Mouse (Mus musculus): ENCODE measurements at regions not wholly inside any gene's neighbourhood (a gene's known extent, or its start where the extent isn't known, plus 50 kb on each side); places are given as distances from the start of the nearest gene placed in this dataset.

DNA sequence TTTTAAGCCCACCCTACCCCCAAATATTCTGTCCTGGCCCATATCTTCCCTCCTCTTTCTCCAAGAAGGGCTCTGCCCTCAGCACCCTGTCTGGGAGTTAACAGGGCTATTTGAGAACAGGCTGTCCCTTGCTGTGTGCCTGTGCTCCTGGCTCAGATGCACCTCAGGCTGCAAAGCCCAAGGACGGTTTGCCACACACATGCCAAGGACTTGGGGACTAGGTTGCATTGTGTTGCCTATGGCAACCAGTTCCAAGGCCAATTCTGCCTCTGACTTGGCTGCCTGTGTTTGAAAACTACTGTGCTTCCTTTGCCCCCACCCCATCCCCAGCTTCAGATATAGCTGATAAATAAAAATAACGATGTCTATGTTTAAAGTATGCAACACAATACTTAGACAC, 227.1 kb upstream of the Podxl start:
- Histone ChIP-seq H3K36me3 (replicated peaks) (no peaks in the 10 kb centered on the region), H3K9me3 (no peaks in the 10 kb centered on the region), H3K27me3 (replicated peaks; ENCODE audit: low read depth, poor library complexity, severe bottlenecking) (no peaks in the 10 kb centered on the region), H3K4me1 (no peaks in the 10 kb centered on the region), H3K4me3 (no peak overlapping the region), H3K27ac (replicated peaks) (no peak overlapping the region)
- no peak for DNase-seq (ENCODE audit: low spot score)
- WGBS, result 79% methylated on average over 2 of the region's 2 CpGs

DNA sequence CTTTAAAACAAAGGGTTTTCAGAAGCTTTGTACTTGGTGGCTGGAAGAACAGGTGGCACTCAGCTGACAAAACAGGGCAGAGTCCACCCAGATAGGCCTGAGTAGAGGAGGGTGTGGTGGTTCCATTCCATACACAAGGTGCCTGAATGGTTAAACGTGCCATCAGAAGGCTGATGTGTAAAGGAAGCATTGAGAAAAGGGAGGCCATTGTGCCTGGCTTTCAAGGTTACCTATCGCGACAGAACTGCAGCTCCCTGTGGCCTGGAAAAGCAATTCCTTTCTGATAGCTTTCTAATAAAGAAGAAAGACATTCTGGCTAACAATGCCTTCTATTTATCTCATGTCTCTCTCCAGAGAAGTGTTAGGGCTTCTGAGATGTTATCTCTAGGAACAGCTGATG, 213.1 kb upstream of the Podxl start:
- Histone ChIP-seq H3K27me3 (replicated peaks; ENCODE audit: low read depth, poor library complexity, severe bottlenecking) (no peaks in the 10 kb centered on the region), H3K36me3 (replicated peaks) (no peaks in the 10 kb centered on the region), H3K4me3 (no peak overlapping the region), H3K27ac (replicated peaks) (no peak overlapping the region), H3K9me3 (no peaks in the 10 kb centered on the region), H3K4me1 (no peaks in the 10 kb centered on the region)
- 66% methylated on average over 3 of the region's 3 CpGs for WGBS
- DNase-seq (ENCODE audit: low spot score), result no peak

DNA sequence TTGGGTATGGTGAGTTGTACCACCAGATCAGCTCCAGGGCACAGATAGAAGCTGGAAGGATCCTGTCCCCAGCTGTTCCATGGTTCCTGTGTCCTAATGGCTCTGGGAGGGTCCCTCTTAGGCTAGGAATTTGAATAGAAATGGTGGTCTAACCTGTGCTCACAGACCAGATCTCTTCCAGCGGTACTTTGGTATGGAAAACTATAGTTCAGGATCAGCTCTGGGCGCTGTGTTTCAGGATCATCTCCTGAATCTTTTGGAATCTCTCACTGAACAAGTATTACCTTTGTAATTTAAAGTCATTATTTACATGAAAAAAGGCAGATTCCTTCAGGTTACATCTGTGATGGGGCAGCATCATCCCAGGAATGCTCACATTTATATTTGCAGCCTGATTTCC, 208.1 kb upstream of the Podxl start:
- Histone ChIP-seq H3K4me3 (no peak overlapping the region), H3K27ac (replicated peaks) (no peak overlapping the region), H3K4me1 (no peaks in the 10 kb centered on the region), H3K9me3 (no peaks in the 10 kb centered on the region), H3K27me3 (replicated peaks; ENCODE audit: low read depth, poor library complexity, severe bottlenecking) (no peaks in the 10 kb centered on the region), H3K36me3 (replicated peaks) (no peaks in the 10 kb centered on the region)
- WGBS, result 90% methylated on average over 2 of the region's 2 CpGs
- no peak for DNase-seq (ENCODE audit: low spot score)

DNA sequence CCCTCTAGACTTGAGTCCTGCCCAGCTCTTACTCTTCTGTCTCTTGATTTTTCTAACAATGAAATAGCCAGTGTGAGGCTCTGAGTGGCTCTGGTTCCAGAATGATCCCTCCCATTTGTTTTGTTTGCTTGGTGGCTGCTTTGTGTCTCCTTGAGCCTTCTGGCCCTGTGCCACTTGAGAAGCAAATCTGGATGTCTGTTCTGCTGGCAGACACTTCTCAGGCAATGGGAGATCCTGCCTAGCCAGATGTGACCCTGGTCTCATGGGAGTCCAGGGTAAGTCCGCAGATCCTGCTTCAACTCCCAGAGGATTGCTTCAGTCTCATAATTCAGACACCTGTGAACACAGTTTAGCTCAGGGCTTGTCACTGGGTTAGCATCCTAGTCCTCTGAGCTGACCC, 181.8 kb upstream of the Podxl start:
- DNase-seq (ENCODE audit: low spot score), result no peak
- Histone ChIP-seq H3K9me3 (no peaks in the 10 kb centered on the region), H3K4me3 (no peak overlapping the region), H3K36me3 (replicated peaks) (no peaks in the 10 kb centered on the region), H3K27me3 (replicated peaks; ENCODE audit: low read depth, poor library complexity, severe bottlenecking) (no peaks in the 10 kb centered on the region), H3K4me1 (0 out of 2 replicates have a peak, but pooled peaks cover 3% of the 10 kb centered on the region), H3K27ac (replicated peaks) (no peak overlapping the region)
- 82% methylated on average over 1 of the region's 1 CpGs for WGBS

DNA sequence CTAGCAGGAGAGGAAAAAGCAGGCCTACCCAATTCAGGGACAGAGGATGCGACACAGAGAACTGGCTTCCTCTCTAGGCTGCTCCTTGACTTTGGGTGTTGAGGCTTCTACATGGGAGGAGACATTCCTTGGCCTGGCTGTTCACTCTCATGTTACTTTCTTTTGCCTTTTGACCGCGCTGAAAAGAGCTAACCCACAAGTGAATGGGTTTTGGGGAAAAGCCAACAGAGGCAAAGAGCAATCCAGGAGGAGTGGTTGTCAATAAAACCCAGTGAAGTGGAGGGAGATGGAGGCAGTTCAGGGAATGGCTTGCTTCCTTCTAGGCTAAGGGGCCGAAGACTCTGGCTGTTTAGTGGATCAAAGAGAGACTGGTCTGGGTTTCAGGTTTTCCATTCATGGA, 167.6 kb upstream of the Podxl start:
- H3K27ac ChIP-seq (replicated peaks), result no peak overlapping the region
- DNase-seq (ENCODE audit: low spot score), result no peak
- H3K9me3 ChIP-seq, result no peaks in the 10 kb centered on the region
- H3K4me3 ChIP-seq, result no peak overlapping the region
- 87% methylated on average over 4 of the region's 4 CpGs for WGBS
- no peaks in the 10 kb centered on the region for H3K36me3 ChIP-seq (replicated peaks)
- H3K4me1 ChIP-seq, result no peaks in the 10 kb centered on the region
- no peaks in the 10 kb centered on the region for H3K27me3 ChIP-seq (replicated peaks; ENCODE audit: low read depth, poor library complexity, severe bottlenecking)

DNA sequence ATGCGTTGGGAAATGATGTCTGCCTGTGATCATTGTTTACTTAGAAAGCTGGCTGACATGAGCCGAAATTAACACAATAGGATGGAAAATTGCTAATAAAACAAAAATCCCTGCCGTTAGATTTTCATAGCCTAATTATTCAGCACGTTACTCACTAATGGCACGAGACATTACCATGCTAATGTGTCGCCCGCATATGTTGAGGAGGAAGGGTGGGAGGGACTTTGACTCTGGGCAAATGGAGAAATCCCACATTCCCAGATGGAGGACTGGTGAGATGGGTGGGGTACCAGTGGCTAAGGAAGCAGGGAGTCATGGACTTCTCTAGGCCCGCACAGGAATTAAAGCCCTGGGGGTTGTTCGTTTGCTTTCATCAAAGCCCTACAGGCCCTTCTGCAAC, 155.8 kb upstream of the Podxl start:
- WGBS, result 81% methylated on average over 9 of the region's 9 CpGs
- Histone ChIP-seq H3K27me3 (replicated peaks; ENCODE audit: low read depth, poor library complexity, severe bottlenecking) (no peaks in the 10 kb centered on the region), H3K4me3 (no peak overlapping the region), H3K4me1 (no peaks in the 10 kb centered on the region), H3K27ac (replicated peaks) (no peak overlapping the region), H3K36me3 (replicated peaks) (no peaks in the 10 kb centered on the region), H3K9me3 (no peaks in the 10 kb centered on the region)
- DNase-seq (ENCODE audit: low spot score), result no peak

DNA sequence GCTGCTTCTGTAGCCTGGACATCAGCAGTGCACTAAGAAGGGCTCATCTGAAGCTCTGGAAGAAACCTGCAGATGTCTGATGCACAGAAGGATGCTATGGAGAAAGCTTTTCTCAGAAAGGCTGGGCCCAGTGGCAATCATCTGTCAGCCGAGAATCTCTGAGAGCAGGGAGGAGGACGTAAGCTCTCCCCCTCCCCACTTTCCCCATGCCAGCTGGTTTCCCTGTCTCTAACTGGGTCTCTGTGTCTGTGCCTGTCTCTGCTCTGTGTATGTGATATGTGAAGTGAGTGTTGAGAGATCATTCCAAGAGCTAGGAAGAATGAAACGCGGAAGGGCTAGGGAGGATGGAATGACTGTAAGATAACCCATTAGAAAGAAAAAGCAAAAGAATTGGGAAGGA, 155.1 kb upstream of the Podxl start:
- H3K4me3 ChIP-seq, result no peak overlapping the region
- WGBS, result 81% methylated on average over 4 of the region's 4 CpGs
- no peaks in the 10 kb centered on the region for H3K36me3 ChIP-seq (replicated peaks)
- DNase-seq (ENCODE audit: low spot score), result no peak
- H3K9me3 ChIP-seq, result no peaks in the 10 kb centered on the region
- no peak overlapping the region for H3K27ac ChIP-seq (replicated peaks)
- H3K4me1 ChIP-seq, result no peaks in the 10 kb centered on the region
- no peaks in the 10 kb centered on the region for H3K27me3 ChIP-seq (replicated peaks; ENCODE audit: low read depth, poor library complexity, severe bottlenecking)

DNA sequence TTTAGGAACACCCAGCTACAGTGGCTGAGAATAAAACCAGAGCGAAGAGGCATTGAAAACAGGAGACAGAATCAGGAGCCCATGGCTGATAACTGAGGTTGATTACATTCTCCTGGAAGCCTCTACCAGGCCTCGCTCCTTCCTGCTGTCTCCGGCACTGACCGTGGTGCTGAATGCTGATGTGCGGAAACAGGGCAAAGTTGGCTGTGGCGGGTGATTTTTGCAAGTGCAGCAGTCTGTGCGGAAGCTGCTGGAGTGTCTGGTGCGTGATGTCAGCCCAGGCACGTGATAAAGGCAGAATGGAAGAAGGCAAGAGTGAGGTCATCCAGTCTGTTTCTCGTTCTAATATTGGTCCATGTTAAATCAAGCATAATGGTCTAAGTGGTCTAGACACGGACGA, 153.8 kb upstream of the Podxl start:
- WGBS, result 28% methylated on average over 12 of the region's 12 CpGs
- no peak overlapping the region for H3K27ac ChIP-seq (replicated peaks)

DNA sequence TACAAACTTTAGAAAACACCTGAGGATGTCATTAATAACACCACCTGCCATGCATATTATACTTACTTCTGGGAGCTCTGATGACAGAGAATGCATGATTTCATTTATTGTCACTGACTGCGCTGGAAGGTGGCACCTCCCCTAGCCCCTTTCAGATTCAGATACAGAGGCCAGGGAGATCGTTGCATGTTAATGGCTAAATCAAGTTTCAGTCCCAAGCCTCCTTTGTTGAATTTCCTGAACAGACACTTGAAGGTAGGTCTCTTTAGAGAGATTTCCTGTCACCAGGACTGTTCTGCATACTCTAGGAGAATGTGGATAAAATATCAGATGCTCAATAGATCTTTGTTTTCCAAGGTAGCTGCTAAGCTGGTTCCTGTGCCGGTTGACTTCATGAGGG, 143.5 kb upstream of the Podxl start:
- no peak overlapping the region for H3K27ac ChIP-seq (replicated peaks)
- peaks cover 6% of the 10 kb centered on the region for H3K4me1 ChIP-seq
- 0 out of 2 replicates have a peak, but pooled peaks cover 4% of the 10 kb centered on the region for H3K27me3 ChIP-seq (replicated peaks; ENCODE audit: low read depth, poor library complexity, severe bottlenecking)
- no peaks in the 10 kb centered on the region for H3K36me3 ChIP-seq (replicated peaks)
- no peak for DNase-seq (ENCODE audit: low spot score)
- H3K4me3 ChIP-seq, result no peak overlapping the region
- whole genome bisulfite sequencing, result 73% methylated on average over 3 of the region's 3 CpGs
- no peaks in the 10 kb centered on the region for H3K9me3 ChIP-seq

More for the DNA sequence above, 153.8 kb upstream of the Podxl start:
- H3K27me3 ChIP-seq (replicated peaks; ENCODE audit: low read depth, poor library complexity, severe bottlenecking), result no peaks in the 10 kb centered on the region
- peak; percentile 79 for DNase-seq (ENCODE audit: low spot score)
- H3K4me1 ChIP-seq, result no peaks in the 10 kb centered on the region
- H3K4me3 ChIP-seq, result no peak overlapping the region
- no peaks in the 10 kb centered on the region for H3K9me3 ChIP-seq
- H3K36me3 ChIP-seq (replicated peaks), result no peaks in the 10 kb centered on the region

DNA sequence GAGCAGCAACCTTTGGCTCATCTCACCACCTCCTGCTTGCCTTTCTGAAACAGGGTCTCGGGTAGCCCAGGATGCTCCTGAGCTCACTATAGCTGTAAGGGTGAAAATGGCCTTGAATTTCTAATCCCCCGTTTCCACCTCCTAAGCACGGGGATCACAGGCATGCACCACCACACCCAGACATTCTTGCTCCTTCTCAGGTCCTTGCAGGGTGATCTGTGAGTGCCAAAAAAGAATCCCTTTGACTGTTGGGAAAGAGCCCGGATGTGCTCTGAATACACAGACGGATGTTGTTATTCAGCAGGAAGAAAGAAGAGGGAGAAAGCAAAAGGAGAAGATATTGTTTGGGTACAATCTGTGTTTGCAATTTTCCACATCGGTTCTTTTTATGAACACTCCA, 140.4 kb upstream of the Podxl start:
- H3K4me3 ChIP-seq, result no peak overlapping the region
- H3K36me3 ChIP-seq (replicated peaks), result no peaks in the 10 kb centered on the region
- DNase-seq (ENCODE audit: low spot score), result no peak
- H3K9me3 ChIP-seq, result no peaks in the 10 kb centered on the region
- no peak overlapping the region for H3K27ac ChIP-seq (replicated peaks)
- 82% methylated on average over 6 of the region's 6 CpGs for WGBS
- 0 out of 2 replicates have a peak, but pooled peaks cover 4% of the 10 kb centered on the region for H3K27me3 ChIP-seq (replicated peaks; ENCODE audit: low read depth, poor library complexity, severe bottlenecking)
- H3K4me1 ChIP-seq, result peaks cover 6% of the 10 kb centered on the region

DNA sequence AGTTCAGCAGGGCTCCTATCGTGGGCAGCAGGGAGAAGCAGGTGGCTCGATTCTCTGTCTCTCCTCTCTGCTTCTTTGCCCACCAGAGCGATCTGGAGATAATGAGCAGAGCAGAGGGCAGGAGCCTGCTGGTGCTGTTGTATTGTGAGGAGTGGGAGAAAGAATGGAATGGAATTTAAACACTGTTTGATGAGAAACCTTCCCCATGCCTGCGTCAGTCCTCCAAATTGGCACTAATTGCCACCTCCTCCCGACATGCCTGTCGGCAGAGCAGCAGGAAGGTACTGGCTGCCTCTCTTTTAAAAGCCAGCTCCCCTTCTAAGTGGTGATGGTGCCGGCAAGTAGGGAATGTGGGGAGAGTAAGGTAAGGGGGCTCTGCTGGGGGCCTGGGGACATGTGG, 139.2 kb upstream of the Podxl start:
- Histone ChIP-seq H3K9me3 (no peaks in the 10 kb centered on the region), H3K4me1 (peaks cover 6% of the 10 kb centered on the region), H3K27ac (replicated peaks) (no peak overlapping the region), H3K4me3 (no peak overlapping the region), H3K36me3 (replicated peaks) (no peaks in the 10 kb centered on the region), H3K27me3 (replicated peaks; ENCODE audit: low read depth, poor library complexity, severe bottlenecking) (0 out of 2 replicates have a peak, but pooled peaks cover 4% of the 10 kb centered on the region)
- DNase-seq (ENCODE audit: low spot score), result no peak
- 24% methylated on average over 7 of the region's 7 CpGs for WGBS

DNA sequence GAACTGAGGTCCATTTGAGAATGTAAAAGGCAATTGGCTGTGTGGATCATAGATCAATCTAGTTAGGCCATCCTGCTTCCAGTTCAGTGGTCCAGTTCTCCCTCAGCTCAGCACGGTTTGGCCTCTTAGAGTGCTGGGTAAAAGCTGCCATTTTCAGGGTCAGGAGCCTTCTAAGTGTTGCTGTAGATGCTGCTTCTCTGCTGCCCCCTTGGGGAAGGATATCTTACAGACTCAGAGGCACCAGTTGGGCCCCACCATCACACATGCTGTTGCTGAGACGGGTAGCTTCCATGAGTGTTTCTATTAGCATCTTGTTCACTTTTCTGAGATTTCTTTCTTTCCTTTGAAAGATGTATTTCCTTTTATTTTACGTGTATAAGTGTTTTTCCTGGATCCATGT, 132.1 kb upstream of the Podxl start:
- Histone ChIP-seq H3K27ac (replicated peaks) (no peak overlapping the region), H3K4me1 (no peaks in the 10 kb centered on the region), H3K4me3 (no peak overlapping the region), H3K27me3 (replicated peaks; ENCODE audit: low read depth, poor library complexity, severe bottlenecking) (no peaks in the 10 kb centered on the region), H3K9me3 (no peaks in the 10 kb centered on the region), H3K36me3 (replicated peaks) (no peaks in the 10 kb centered on the region)
- DNase-seq (ENCODE audit: low spot score), result no peak
- 72% methylated on average over 3 of the region's 3 CpGs for WGBS

DNA sequence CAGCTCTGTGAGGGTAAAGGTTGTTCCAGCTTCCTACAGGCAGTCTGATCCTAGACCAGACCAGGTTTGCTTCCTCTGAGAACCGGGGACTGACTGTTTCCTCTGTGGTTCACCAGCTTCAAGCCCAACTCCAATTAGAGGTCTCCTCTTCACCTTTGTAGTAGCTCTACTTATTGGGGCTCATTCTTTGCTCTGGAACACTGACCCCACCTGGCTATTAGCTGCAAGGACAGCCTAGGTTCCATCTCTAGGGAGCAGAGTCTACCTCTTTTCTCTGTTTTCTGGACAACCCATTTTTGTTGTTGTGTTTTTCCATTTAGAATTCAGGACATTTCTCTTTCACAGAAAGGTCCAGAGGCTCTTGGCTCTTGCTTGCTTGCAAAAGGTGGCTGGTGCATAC, 129.3 kb upstream of the Podxl start:
- no peaks in the 10 kb centered on the region for H3K9me3 ChIP-seq
- WGBS, result 86% methylated on average over 1 of the region's 1 CpGs
- H3K27ac ChIP-seq (replicated peaks), result no peak overlapping the region
- H3K36me3 ChIP-seq (replicated peaks), result no peaks in the 10 kb centered on the region
- DNase-seq (ENCODE audit: low spot score), result no peak
- no peaks in the 10 kb centered on the region for H3K27me3 ChIP-seq (replicated peaks; ENCODE audit: low read depth, poor library complexity, severe bottlenecking)
- H3K4me3 ChIP-seq, result no peak overlapping the region
- no peaks in the 10 kb centered on the region for H3K4me1 ChIP-seq

DNA sequence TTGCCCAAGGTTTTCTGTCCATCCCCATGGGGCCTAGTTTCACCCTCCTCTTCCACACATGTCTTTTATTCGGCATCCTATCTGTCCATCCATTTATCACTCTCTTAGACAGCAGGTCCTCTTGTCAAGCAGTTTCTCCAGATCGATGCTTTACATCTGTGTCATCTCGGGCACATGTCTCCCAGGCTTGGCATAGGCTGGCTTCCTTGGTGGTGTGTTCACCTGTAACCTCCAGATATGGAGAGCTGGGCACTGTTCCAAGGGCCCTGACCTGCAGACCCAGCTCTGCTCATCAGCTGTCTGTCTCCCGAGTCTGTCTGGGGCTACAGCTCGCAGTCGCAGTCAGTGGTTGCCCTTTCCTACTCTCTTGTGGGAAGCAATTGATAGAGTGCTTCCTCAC, 128.2 kb upstream of the Podxl start:
- no peak overlapping the region for H3K4me3 ChIP-seq
- H3K4me1 ChIP-seq, result no peaks in the 10 kb centered on the region
- no peak for DNase-seq (ENCODE audit: low spot score)
- H3K27me3 ChIP-seq (replicated peaks; ENCODE audit: low read depth, poor library complexity, severe bottlenecking), result no peaks in the 10 kb centered on the region
- WGBS, result 89% methylated on average over 6 of the region's 6 CpGs
- no peaks in the 10 kb centered on the region for H3K9me3 ChIP-seq
- no peaks in the 10 kb centered on the region for H3K36me3 ChIP-seq (replicated peaks)
- no peak overlapping the region for H3K27ac ChIP-seq (replicated peaks)
